Mouse (Mus musculus): ENCODE results near the gene Acaa1b. TPM values are rescaled to one million over a fixed set of nuclear protein-coding genes. Genes with fewer than 3 reads are reported as not detected.

The Acaa1b gene
- polyA plus RNA-seq, 1 experiment from 2014 or later: 0.63 TPM

- no peak for ATAC-seq (replicated peaks; ENCODE audit: low FRiP score)
- DNase-seq (ENCODE audit: low spot score): no peak
Measured at GRCm38 (mm10) chr9:119128436-119129181, 28.3 kb downstream of the Acaa1b start.

DNA sequence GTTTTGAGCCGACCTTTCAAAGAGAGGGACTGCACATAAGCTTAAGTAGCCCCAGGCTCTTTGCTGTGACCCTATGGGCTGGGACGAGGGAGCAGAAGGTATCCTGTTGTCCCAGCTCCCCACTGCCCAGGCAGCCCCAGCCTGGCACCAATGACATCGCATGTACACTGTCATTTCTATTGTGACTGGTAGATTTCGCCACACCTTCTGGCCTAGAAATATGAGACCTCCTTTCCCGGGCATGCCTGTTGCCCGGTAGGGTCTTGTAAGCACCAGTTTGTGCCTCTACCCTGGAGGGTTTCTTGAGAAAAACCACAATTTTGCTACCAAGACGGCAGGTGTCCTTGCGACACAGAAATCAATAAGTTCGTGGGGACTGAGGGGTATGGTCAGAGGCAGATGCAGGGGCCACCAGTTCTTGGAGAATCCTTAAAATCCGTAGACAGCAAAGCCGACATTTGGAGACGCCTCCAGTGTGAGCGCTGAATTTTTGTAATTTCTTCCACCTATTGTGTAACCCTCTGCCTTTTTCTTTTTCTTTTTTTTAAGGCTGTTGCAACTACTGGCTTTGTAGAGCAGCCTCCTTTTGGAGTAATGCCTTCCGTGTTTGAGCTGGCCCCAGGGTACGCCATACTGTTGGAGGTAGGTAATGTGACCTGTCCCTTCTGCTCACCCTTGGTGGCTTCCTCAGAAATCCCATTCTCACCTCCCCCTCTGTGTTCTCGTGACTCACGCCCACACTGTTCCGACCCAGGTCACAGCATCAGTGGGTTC is 34.1 kb downstream of the Acaa1b start:
- Histone ChIP-seq H3K36me3 (ENCODE audit: control insufficient read depth, insufficient read depth, low read length) (no peaks in the 10 kb centered on the region), H3K4me3 (ENCODE audit: low read depth, low read length) (no peak overlapping the region), H3K9ac (ENCODE audit: low read depth, low read length) (no peak overlapping the region), H3K27me3 (replicated peaks; ENCODE audit: control insufficient read depth, insufficient read depth, low read length) (no peaks in the 10 kb centered on the region), H3K4me2 (no peak overlapping the region), H3K9me3 (ENCODE audit: control insufficient read depth, low read length) (no peaks in the 10 kb centered on the region), H3K4me1 (replicated peaks; ENCODE audit: control insufficient read depth, insufficient read depth, low read length) (no peaks in the 10 kb centered on the region), H3K27ac (ENCODE audit: low read depth, low read length) (no peak overlapping the region)
- DNase-seq (ENCODE audit: low spot score): no peak
- ATAC-seq (replicated peaks; ENCODE audit: low FRiP score): no peak
- 79% methylated on average over 18 of the region's 18 CpGs for WGBS

More at GRCm38 (mm10) chr9:119128436-119129181, 28.3 kb downstream of the Acaa1b start:
- Histone ChIP-seq H3K27ac (ENCODE audit: low read depth, low read length) (no peak overlapping the region), H3K9me3 (ENCODE audit: control insufficient read depth, low read length) (no peaks in the 10 kb centered on the region), H3K4me3 (ENCODE audit: low read depth, low read length) (no peak overlapping the region), H3K27me3 (replicated peaks; ENCODE audit: control insufficient read depth, insufficient read depth, low read length) (no peaks in the 10 kb centered on the region), H3K4me2 (no peak overlapping the region), H3K4me1 (replicated peaks; ENCODE audit: control insufficient read depth, insufficient read depth, low read length) (no peaks in the 10 kb centered on the region), H3K36me3 (ENCODE audit: control insufficient read depth, insufficient read depth, low read length) (no peaks in the 10 kb centered on the region), H3K9ac (ENCODE audit: low read depth, low read length) (no peak overlapping the region)
- WGBS: 87% methylated on average over 12 of the region's 12 CpGs

- DNase-seq (ENCODE audit: low spot score) (no peak), ATAC-seq (replicated peaks; ENCODE audit: low FRiP score) (no peak)
- Histone ChIP-seq H3K4me1 (replicated peaks; ENCODE audit: control insufficient read depth, insufficient read depth, low read length) (no peaks in the 10 kb centered on the region), H3K9me3 (ENCODE audit: control insufficient read depth, low read length) (no peaks in the 10 kb centered on the region), H3K4me2 (no peak overlapping the region), H3K9ac (ENCODE audit: low read depth, low read length) (no peak overlapping the region), H3K4me3 (ENCODE audit: low read depth, low read length) (no peak overlapping the region), H3K27me3 (replicated peaks; ENCODE audit: control insufficient read depth, insufficient read depth, low read length) (no peaks in the 10 kb centered on the region), H3K27ac (ENCODE audit: low read depth, low read length) (no peak overlapping the region), H3K36me3 (ENCODE audit: control insufficient read depth, insufficient read depth, low read length) (no peaks in the 10 kb centered on the region)
- 59% methylated on average over 3 of the region's 3 CpGs for WGBS
Measured at GRCm38 (mm10) chr9:119120168-119120560, 36.7 kb downstream of the Acaa1b start.

DNA sequence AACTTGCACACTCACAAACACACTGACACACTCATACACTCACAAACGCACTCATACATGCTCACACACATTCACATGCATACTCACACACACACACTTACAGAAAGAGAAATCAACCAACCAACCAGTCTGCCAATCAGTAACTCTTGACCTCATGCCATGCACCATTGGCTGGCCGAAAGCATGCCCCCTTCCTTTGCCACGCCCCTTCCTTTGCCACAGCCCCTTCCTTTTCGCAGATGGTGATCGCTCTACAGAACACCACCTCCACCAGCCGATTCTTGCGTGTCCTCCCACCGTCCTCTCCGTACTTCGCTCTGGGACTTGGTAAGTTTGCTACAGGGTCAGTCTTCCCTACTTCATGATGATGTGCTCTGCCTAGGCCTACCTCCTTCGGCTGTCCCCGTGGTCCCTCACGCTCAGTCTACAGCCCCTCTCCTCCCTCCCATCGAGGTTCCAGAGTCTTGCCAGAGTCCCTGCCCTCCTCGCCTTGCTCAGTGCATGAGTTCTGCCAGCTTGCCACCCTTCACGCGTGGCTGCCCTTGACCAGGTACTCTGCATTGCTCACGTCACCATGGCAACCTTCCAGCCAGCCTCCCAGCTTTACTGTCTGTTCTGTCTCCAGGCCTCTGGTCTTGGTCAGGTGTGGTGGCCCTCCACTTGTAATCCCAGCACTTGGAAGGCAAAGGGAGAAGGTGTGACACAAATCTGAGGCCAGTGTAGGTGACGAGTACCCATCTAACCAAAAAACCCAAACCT is 37.3 kb downstream of the Acaa1b start:
- Histone ChIP-seq H3K4me3 (ENCODE audit: low read depth, low read length) (no peak overlapping the region), H3K9ac (ENCODE audit: low read depth, low read length) (no peak overlapping the region), H3K4me2 (no peak overlapping the region), H3K27me3 (replicated peaks; ENCODE audit: control insufficient read depth, insufficient read depth, low read length) (no peaks in the 10 kb centered on the region), H3K27ac (ENCODE audit: low read depth, low read length) (no peak overlapping the region), H3K4me1 (replicated peaks; ENCODE audit: control insufficient read depth, insufficient read depth, low read length) (no peaks in the 10 kb centered on the region), H3K9me3 (ENCODE audit: control insufficient read depth, low read length) (no peaks in the 10 kb centered on the region), H3K36me3 (ENCODE audit: control insufficient read depth, insufficient read depth, low read length) (no peaks in the 10 kb centered on the region)
- ATAC-seq (replicated peaks; ENCODE audit: low FRiP score) (no peak), DNase-seq (ENCODE audit: low spot score) (no peak)
- WGBS: 86% methylated on average over 19 of the region's 19 CpGs

DNA sequence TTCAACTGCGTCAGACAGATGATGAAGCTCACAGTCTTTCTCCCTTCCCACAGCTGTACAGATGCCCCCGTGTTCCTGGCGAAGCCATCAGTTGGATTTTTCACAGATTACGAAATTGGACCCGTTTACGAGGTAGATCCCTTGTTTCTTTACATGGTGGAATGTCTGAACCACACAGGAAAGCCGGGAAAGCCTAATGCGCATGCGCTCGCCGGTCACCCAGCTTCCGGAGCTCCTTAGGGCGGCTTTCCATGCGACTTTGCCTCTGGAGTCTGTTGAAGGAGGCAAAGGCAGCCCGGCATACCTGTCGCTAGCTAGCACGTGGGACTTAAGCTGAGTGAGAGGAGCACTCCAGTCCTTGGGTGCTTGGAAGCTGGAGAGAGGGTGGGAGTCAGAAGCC is 42.0 kb downstream of the Acaa1b start:
- Histone ChIP-seq H3K9ac (ENCODE audit: low read depth, low read length) (no peak overlapping the region), H3K27me3 (replicated peaks; ENCODE audit: control insufficient read depth, insufficient read depth, low read length) (no peaks in the 10 kb centered on the region), H3K4me2 (no peak overlapping the region), H3K4me3 (ENCODE audit: low read depth, low read length) (no peak overlapping the region), H3K27ac (ENCODE audit: low read depth, low read length) (no peak overlapping the region), H3K36me3 (ENCODE audit: control insufficient read depth, insufficient read depth, low read length) (no peaks in the 10 kb centered on the region), H3K9me3 (ENCODE audit: control insufficient read depth, low read length) (no peaks in the 10 kb centered on the region), H3K4me1 (replicated peaks; ENCODE audit: control insufficient read depth, insufficient read depth, low read length) (no peaks in the 10 kb centered on the region)
- DNase-seq (ENCODE audit: low spot score): no peak
- no peak for ATAC-seq (replicated peaks; ENCODE audit: low FRiP score)
- WGBS: 79% methylated on average over 17 of the region's 17 CpGs

DNA sequence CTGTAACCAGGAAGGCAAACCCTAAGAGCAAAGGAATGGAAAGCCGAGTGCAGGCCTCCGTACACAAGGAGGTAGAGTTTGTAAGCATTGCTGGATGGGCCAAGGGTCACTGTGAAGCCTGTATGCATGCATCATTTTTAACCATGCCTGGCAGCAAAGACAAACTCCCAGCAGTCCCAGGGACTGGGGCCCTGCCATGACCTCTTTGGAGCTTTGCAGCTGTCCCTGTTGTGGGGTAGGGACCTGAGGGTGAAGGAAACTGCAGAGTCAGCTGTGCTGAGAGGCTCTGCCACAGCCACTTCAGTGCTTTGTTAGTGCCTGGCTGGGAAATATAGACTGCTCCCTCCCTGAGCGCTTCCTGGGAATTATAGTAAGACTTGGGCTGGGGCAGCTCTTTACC is 46.3 kb downstream of the Acaa1b start:
- ATAC-seq (replicated peaks; ENCODE audit: low FRiP score) (no peak), DNase-seq (ENCODE audit: low spot score) (no peak)
- no peaks in the 10 kb centered on the region for H3K9me3 ChIP-seq (ENCODE audit: control insufficient read depth, low read length)
- no peaks in the 10 kb centered on the region for H3K4me1 ChIP-seq (replicated peaks; ENCODE audit: control insufficient read depth, insufficient read depth, low read length)
- H3K27me3 ChIP-seq (replicated peaks; ENCODE audit: control insufficient read depth, insufficient read depth, low read length): no peaks in the 10 kb centered on the region
- no peak overlapping the region for H3K9ac ChIP-seq (ENCODE audit: low read depth, low read length)
- no peaks in the 10 kb centered on the region for H3K36me3 ChIP-seq (ENCODE audit: control insufficient read depth, insufficient read depth, low read length)
- H3K27ac ChIP-seq (ENCODE audit: low read depth, low read length): no peak overlapping the region
- no peak overlapping the region for H3K4me3 ChIP-seq (ENCODE audit: low read depth, low read length)
- no peak overlapping the region for H3K4me2 ChIP-seq
- 62% methylated on average over 3 of the region's 3 CpGs for WGBS

DNA sequence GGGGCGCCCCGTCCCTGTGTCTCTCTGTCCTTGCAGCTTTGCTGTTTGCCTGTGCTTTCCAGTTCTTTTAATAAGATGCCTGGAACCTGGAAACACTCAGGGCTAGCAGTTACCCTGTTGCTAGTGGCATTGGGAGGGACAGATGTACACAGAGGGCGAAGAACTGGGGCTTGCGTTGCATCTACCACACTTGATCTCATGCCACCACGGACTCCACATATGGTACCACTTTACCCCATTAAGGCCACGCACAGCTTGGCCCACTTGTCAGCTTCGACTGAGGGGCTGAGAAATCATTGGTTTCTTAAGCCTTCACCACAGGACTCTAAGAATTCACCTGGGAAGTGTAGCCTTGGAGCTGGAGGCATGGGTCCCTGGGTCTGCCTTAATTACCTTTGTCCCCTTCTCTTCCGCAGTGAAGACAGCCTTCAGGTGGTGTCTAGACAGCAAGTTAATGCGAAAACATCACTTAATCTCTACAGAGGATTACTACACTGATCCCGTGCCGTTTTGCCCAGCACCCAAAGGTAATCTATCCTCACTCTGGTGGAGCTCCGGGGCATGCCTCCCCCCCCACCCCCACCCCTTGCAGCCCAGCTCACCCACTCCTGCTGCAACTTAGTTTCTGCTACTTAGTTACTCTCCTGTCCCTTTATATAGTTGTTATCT is 47.1 kb downstream of the Acaa1b start:
- no peak for DNase-seq (ENCODE audit: low spot score)
- Histone ChIP-seq H3K27me3 (replicated peaks; ENCODE audit: control insufficient read depth, insufficient read depth, low read length) (no peaks in the 10 kb centered on the region), H3K4me2 (no peak overlapping the region), H3K9ac (ENCODE audit: low read depth, low read length) (no peak overlapping the region), H3K36me3 (ENCODE audit: control insufficient read depth, insufficient read depth, low read length) (no peaks in the 10 kb centered on the region), H3K9me3 (ENCODE audit: control insufficient read depth, low read length) (no peaks in the 10 kb centered on the region), H3K4me1 (replicated peaks; ENCODE audit: control insufficient read depth, insufficient read depth, low read length) (no peaks in the 10 kb centered on the region), H3K27ac (ENCODE audit: low read depth, low read length) (no peak overlapping the region), H3K4me3 (ENCODE audit: low read depth, low read length) (no peak overlapping the region)
- WGBS: 61% methylated on average over 12 of the region's 12 CpGs
- no peak for ATAC-seq (replicated peaks; ENCODE audit: low FRiP score)

DNA sequence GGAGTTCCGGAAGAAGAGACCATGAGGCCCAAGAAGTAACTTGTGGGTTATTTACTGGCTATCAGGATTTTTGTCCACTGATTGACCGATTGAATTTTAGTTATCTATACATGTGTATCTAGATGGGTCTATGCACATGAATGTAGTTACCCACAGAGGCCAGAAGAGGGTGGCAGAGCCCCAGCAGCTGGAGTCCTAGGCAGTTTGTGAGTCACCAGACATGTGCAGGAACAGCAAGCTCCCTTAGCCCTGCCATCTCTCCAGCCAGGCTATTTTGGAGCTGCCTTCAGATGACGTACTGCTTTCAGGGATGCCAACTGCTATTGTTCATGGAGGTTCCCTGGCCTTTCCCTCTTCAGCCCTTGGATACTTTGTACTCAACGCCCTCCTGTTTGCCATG is 49.3 kb downstream of the Acaa1b start:
- Histone ChIP-seq H3K4me2 (no peak overlapping the region), H3K4me3 (ENCODE audit: low read depth, low read length) (no peak overlapping the region)
- DNase-seq (ENCODE audit: low spot score): no peak

More for the DNA sequence above, 49.3 kb downstream of the Acaa1b start:
- Histone ChIP-seq H3K9me3 (ENCODE audit: control insufficient read depth, low read length) (no peaks in the 10 kb centered on the region), H3K4me1 (replicated peaks; ENCODE audit: control insufficient read depth, insufficient read depth, low read length) (no peaks in the 10 kb centered on the region; the same call in 1 of the 2 replicates), H3K9ac (ENCODE audit: low read depth, low read length) (no peak overlapping the region), H3K36me3 (ENCODE audit: control insufficient read depth, insufficient read depth, low read length) (no peaks in the 10 kb centered on the region), H3K27ac (ENCODE audit: low read depth, low read length) (no peak overlapping the region), H3K27me3 (replicated peaks; ENCODE audit: control insufficient read depth, insufficient read depth, low read length) (peaks cover 6% of the 10 kb centered on the region)
- no peak for ATAC-seq (replicated peaks; ENCODE audit: low FRiP score)
- WGBS: 80% methylated on average over 4 of the region's 4 CpGs

All from liver, embryonic 11.5 days (tissue).